Mouse (Mus musculus): Measurements from ENCODE around the gene Olfr980.
A peak's percentile ranks its signal among the peaks of the same experiment; 100 is the strongest.
"Not testable (repeated sequence)": the region's sequence is repeated elsewhere in the genome, so short reads cannot be mapped to it uniquely, and the experiment has no call there.

Gene Olfr980

DNA sequence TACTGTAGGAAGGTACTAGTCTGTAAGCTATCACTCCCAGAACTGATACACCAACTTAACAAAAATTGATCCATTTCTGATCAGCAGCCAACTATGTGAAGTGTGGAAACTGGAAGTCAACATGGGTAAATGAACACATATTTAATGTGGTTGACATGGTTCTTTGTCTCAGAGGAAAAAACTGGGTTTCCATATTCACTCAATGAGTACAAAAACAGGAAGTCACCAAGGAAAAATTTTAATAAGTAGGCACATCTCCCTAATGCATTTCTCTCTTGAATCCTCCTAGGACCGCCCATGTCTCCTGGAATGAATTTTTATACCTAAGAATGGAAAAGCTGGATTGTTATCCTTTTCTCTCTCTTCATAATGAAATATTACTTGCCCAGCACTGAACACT is at the start of gene Olfr980:
Gene Olfr980 (minus strand): TSS at position 101 of the 400 bp plus-strand sequence.
- H3K9me3 ChIP-seq (ENCODE audit: low read length) = peaks cover 7% of the 10 kb centered on the region
- no peak within 1 kb of the TSS for H3K4me3 ChIP-seq (replicated peaks; ENCODE audit: low read length)
- no peaks in the 10 kb centered on the region for H3K27me3 ChIP-seq (ENCODE audit: insufficient read depth, low read length)
- no peaks in the 10 kb centered on the region for H3K36me3 ChIP-seq (ENCODE audit: insufficient read depth, low read length)
- TF ChIP-seq POU5F1 (IDR thresholded peaks at IDR 0.05; ENCODE audit: borderline replicate concordance, low read length) (no peak), CTCF (conservative IDR thresholded peaks at IDR 0.05; ENCODE audit: low read length) (no peak), NANOG (IDR thresholded peaks at IDR 0.05; ENCODE audit: borderline replicate concordance, low read length) (no peak)
- H3K4me1 ChIP-seq (replicated peaks; ENCODE audit: low read depth, low read length) = no peaks in the 10 kb centered on the region

DNA sequence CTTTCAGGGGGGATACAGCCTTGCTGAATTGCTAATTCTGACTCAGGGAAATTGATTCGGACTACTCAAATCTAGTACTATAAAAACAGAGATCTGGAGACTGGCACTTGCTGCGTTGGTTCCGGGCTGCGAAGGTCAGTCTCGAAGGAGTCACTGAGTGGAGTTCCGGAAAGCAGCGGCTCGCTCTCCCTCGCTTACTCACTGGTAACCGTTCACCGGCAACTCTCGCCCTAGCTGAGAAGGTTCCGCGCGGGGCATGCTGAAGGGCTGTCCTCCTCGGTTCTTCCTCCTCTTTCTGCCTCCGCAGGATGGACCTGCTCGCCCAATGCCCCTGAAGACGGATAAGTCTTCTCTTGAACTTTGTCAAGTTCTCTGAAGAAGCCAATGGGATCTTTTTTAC is 40.8 kb upstream of the Olfr980 start:
- H3K4me3 ChIP-seq (replicated peaks; ENCODE audit: low read length) = no peak overlapping the region
- no peaks in the 10 kb centered on the region for H3K9me3 ChIP-seq (ENCODE audit: low read length)
- H3K27me3 ChIP-seq (ENCODE audit: insufficient read depth, low read length) = no peaks in the 10 kb centered on the region
- peaks cover 4% of the 10 kb centered on the region for H3K4me1 ChIP-seq (replicated peaks; ENCODE audit: low read depth, low read length)
- TF ChIP-seq POU5F1 (IDR thresholded peaks at IDR 0.05; ENCODE audit: borderline replicate concordance, low read length) = no peak
- no peak for TF ChIP-seq NANOG (IDR thresholded peaks at IDR 0.05; ENCODE audit: borderline replicate concordance, low read length)
- TF ChIP-seq CTCF (conservative IDR thresholded peaks at IDR 0.05; ENCODE audit: low read length) = no peak
- no peaks in the 10 kb centered on the region for H3K36me3 ChIP-seq (ENCODE audit: insufficient read depth, low read length)

DNA sequence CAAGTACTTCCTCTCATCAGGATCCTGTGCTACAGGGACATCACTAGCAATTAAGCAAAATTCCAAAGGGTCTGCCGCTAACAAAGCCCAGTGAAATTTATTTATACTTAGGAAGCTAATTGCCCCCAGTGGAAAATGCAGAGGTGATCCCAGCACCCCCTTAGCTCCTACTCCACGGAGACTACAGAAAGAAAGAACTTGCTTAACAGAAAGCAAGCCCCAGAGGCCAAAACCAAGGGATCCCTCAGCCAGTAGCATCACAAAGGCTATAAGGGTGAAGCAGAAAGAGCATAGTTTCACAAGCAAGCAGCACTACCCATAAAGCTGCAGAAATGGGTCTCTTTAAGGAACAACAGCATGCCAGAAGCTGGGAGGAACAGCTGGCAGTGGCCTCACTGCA is 11.8 kb upstream of the Olfr980 start, which contains the start of gene Olfr981:
Gene Olfr981 (plus strand): TSS at position 301 of the 400 bp plus-strand sequence.
- Histone ChIP-seq H3K4me1 (replicated peaks; ENCODE audit: low read depth, low read length) (no peaks in the 10 kb centered on the region), H3K36me3 (ENCODE audit: insufficient read depth, low read length) (no peaks in the 10 kb centered on the region), H3K9me3 (ENCODE audit: low read length) (no peaks in the 10 kb centered on the region), H3K27me3 (ENCODE audit: insufficient read depth, low read length) (no peaks in the 10 kb centered on the region), H3K4me3 (replicated peaks; ENCODE audit: low read length) (no peak within 1 kb of the TSS)
- no peak for TF ChIP-seq CTCF (conservative IDR thresholded peaks at IDR 0.05; ENCODE audit: low read length)
- TF ChIP-seq POU5F1 (IDR thresholded peaks at IDR 0.05; ENCODE audit: borderline replicate concordance, low read length) = no peak
- TF ChIP-seq NANOG (IDR thresholded peaks at IDR 0.05; ENCODE audit: borderline replicate concordance, low read length) = no peak

DNA sequence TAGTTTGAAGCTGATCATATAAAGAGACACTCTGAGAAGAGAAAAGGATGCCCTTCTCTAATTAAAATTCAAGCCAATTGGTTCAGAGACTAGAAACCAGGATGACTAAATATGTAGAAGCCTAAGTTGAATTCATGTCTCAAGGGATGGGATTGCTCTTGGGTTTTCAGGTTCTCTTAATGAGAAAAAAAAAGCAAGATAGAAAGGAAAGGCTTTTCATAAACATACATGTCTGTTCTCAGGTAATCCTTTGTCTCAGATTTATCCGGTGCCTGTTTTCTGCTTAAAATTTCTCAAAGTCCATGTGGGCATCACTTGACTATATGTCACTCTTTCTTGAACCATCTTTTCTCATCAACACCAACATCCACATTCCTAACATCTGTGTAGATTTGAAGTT is 6.0 kb downstream of the Olfr980 start, which contains the start of gene Olfr979:
Gene Olfr979 (minus strand): TSS at position 101 of the 400 bp plus-strand sequence.
- H3K36me3 ChIP-seq (ENCODE audit: insufficient read depth, low read length) = no peaks in the 10 kb centered on the region
- TF ChIP-seq POU5F1 (IDR thresholded peaks at IDR 0.05; ENCODE audit: borderline replicate concordance, low read length) (no peak), NANOG (IDR thresholded peaks at IDR 0.05; ENCODE audit: borderline replicate concordance, low read length) (no peak), CTCF (conservative IDR thresholded peaks at IDR 0.05; ENCODE audit: low read length) (no peak)
- no peaks in the 10 kb centered on the region for H3K9me3 ChIP-seq (ENCODE audit: low read length)
- no peaks in the 10 kb centered on the region for H3K27me3 ChIP-seq (ENCODE audit: insufficient read depth, low read length)
- no peaks in the 10 kb centered on the region for H3K4me1 ChIP-seq (replicated peaks; ENCODE audit: low read depth, low read length)
- no peak within 1 kb of the TSS for H3K4me3 ChIP-seq (replicated peaks; ENCODE audit: low read length)

DNA sequence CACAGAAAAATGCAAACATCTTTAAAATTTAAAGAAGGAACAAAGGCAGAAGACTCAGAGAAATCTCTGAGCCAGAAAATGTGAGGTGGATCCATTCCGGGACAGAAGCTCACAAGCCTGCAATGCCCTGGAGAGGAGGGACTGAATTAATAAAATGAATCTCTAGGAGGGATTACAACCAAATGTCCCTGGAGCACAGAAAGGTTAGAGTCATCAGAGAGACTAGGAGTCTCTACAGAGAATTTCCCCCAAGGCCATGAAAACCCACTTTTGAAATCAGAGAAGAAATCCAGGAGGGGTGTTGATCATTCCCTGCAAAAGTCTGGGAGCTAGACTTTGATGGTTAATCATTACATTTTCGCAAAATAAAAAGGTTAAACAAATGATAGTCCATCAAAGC is 17.6 kb downstream of the Olfr980 start, which contains the start of gene Olfr978:
Gene Olfr978 (plus strand): TSS at position 301 of the 400 bp plus-strand sequence.
- Histone ChIP-seq H3K27me3 (ENCODE audit: insufficient read depth, low read length) (no peaks in the 10 kb centered on the region), H3K4me3 (replicated peaks; ENCODE audit: low read length) (no peak within 1 kb of the TSS), H3K36me3 (ENCODE audit: insufficient read depth, low read length) (no peaks in the 10 kb centered on the region), H3K9me3 (ENCODE audit: low read length) (no peaks in the 10 kb centered on the region), H3K4me1 (replicated peaks; ENCODE audit: low read depth, low read length) (no peaks in the 10 kb centered on the region)
- TF ChIP-seq NANOG (IDR thresholded peaks at IDR 0.05; ENCODE audit: borderline replicate concordance, low read length) (no peak), CTCF (conservative IDR thresholded peaks at IDR 0.05; ENCODE audit: low read length) (no peak), POU5F1 (IDR thresholded peaks at IDR 0.05; ENCODE audit: borderline replicate concordance, low read length) (no peak)

DNA sequence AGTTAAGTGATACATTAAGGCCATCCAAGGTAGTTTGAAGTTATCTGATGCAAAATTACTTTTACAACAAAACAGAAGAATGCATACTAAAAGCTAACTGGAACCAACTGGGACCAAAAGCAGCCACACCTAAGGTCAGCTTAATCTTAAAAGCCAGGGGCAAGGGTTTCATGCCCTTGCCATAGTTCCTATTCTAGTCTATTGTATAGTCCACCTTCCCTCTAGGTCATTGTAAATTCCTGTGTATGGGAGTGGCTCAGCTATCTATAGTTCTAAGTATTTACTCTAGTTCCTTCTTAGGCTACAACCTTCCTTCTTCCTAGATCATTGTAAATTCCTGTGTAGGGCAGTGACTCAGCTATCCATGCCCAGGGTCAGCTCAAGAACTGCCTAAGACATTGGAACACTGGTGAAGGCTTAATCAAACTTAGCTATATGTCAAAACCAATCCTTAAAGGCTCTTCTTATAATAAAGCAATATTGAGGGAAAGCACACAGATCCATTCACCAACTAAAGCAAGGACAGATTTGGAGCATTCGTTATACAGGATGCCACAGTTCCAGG is 32.7 kb downstream of the Olfr980 start:
- not testable (repeated sequence) for H3K9me3 ChIP-seq (ENCODE audit: low read length); H3K36me3 ChIP-seq (ENCODE audit: insufficient read depth, low read length); H3K27me3 ChIP-seq (ENCODE audit: insufficient read depth, low read length); H3K4me1 ChIP-seq (replicated peaks; ENCODE audit: low read depth, low read length); H3K4me3 ChIP-seq (replicated peaks; ENCODE audit: low read length)
- peak; percentile 51; the same call in 1 of the 2 replicates for TF ChIP-seq NANOG (IDR thresholded peaks at IDR 0.05; ENCODE audit: borderline replicate concordance, low read length)

DNA sequence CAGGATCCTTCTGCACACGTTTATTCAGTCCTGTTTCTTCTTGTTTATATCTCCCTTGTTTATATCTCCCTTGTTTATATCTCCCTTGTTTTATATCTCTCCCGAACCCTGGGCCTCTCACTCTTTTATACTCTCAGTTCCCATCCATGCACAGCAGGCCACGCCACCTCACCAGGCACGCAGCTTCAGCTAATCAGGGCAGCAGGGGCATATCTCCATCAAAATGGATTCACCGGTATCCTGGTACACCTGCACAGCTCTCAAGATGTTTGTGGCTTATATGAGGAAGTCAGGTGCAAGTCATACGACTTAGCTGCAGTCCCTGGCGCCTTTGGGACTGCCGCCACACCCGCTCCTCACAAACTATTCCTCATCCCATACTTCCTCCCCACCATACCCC is 48.3 kb downstream of the Olfr980 start, which contains the start of gene Olfr976:
Gene Olfr976 (minus strand): TSS at position 101 of the 400 bp plus-strand sequence.
- not testable (repeated sequence) for H3K27me3 ChIP-seq (ENCODE audit: insufficient read depth, low read length); H3K4me1 ChIP-seq (replicated peaks; ENCODE audit: low read depth, low read length); H3K36me3 ChIP-seq (ENCODE audit: insufficient read depth, low read length); H3K9me3 ChIP-seq (ENCODE audit: low read length); H3K4me3 ChIP-seq (replicated peaks; ENCODE audit: low read length)
